Mouse (Mus musculus) adrenal gland, postnatal 25 days (tissue): Measurements from ENCODE around the gene Zeb2. TPM values are rescaled to one million over a fixed set of nuclear protein-coding genes. Genes with fewer than 3 reads are reported as not detected.
"Not testable (repeated sequence)": the region's sequence is repeated elsewhere in the genome, so short reads cannot be mapped to it uniquely, and the experiment has no call there.

Experiments used
- DNase-seq: peaks from one replicate; pipeline ENCODE4 v3.0.0; 2021; ENCODE audit warnings: mixed read lengths
- total RNA-seq: library from RNA; stranded (reverse); gene quantifications from 2 replicates; pipeline ENCODE4 v1.2.3, GENCODE M21; 2021

The Zeb2 gene
- total RNA-seq, 1 experiment from 2014 or later: 221 TPM

DNA sequence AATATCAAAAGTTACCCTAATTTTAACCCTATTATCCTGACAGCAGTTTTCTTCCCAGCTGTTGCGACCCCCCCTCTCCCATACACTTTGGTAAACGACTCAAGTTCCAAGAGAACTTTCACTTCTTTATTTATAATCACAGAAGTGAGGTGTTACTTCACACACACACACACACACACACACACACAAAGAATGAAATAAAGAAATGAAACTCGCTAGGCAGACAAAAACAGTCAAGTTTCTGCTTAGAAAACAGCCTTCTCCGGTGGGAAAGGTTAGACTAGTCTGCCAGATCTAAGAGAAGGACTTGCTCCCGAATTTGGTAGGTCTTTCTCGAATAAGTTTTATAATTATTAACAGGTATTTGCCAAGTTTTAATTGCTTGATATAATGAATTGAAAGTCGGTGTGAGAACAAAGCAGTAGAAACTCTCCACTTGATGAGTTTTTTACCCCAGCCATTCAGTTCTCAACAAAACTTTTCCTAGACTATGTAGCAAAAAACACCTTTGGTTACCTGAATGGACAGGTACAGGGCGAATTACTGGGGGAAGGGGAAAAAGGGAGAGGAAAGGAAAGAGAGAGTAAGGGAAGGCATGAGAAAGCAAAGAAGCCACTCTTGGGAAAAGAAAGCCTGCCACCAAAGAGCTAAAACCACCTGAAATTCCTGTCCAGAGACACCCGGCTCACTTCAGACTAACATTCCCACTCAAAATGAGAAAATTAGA lies 5.0 kb downstream of the Zeb2 start:
- no peak for DNase-seq

DNA sequence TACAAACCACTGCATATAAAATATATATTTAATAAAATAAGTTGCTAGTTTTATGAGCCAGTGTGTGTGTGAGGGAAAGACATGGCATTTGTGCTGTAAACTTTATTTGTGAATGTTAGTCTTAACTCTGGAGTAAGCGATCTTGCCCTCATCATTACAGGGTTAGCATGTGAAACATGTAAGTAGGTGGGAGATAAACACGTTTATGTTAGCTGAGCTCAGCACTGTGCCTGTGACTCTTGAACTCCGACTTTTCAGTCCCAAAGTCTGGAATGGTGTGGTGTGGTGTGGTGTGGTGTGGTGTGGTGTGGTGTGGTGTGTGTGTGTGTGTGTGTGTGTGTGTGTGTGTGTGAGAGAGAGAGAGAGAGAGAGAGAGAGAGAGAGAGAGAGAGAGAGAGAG lies 5.6 kb downstream of the Zeb2 start:
- DNase-seq: not testable (repeated sequence)

DNA sequence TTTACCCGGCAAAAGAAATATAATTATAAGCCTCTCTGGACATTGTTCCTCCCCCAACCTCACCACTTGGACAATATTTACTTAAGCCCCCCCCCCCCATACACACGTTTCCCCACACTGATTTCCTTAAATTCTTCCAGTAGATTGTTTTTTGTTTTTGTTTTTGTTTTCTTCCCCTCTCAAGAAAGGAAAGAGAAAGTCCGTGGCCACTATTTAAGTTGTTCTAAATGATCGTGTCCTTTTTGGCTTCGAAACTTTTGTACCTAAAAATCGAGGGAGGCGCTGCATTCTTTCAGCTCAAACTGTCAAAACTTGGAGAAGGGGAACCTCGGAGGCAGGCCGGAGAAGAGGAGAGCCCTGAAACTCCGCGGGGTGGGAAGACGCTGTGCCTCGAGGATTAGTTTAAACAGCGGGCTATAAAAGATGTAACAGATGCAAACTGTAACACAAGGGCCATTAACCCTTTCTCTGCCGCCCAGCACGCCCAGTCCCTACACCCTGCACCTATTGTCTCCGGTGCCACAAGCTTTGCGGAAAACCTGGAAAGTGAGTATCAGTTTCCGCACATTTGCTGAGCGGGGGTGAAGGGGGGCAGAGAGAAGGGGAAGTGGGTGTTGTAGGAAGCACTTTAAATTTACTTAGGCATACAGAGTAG lies 6.3 kb downstream of the Zeb2 start:
- peak; percentile 47 for DNase-seq

DNA sequence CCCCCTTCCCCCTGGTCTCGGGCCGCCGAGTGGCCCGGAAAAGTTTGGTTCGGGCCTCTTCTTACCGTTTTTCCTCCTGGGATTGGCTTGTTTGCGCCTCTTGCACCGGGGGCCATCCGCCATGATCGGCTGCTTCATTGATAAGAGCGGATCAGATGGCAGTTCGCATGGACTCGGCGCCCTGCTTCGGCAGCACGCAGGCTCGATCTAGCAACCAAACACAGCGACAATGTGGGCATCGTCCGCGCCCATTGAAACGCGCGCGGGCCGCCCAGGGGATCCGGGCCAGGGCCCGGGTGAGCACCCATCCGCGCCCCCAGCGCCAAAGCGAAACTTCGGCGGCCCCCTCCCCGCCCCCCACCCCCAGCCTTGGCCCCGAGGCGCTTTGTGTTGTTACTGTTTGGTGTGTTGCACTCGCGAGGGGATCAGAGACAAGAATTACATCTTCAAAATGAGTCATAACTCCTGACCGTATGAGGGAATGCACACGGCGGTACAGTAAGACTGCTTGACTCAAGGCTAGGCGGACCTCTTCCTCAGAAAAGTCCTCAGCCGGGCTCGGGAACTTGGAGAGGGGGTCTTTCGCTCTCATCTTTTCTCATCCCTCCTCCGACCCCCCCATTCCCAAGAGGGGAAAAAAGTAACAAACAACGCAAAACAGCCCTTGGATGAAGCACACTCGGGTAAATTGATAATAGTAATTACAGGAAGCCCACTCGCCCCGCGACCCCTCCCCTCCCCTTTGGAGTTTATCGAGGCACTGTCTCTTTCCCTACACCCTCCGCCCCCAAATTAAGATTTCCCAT lies 7.0 kb downstream of the Zeb2 start:
- peak; percentile 56 for DNase-seq

DNA sequence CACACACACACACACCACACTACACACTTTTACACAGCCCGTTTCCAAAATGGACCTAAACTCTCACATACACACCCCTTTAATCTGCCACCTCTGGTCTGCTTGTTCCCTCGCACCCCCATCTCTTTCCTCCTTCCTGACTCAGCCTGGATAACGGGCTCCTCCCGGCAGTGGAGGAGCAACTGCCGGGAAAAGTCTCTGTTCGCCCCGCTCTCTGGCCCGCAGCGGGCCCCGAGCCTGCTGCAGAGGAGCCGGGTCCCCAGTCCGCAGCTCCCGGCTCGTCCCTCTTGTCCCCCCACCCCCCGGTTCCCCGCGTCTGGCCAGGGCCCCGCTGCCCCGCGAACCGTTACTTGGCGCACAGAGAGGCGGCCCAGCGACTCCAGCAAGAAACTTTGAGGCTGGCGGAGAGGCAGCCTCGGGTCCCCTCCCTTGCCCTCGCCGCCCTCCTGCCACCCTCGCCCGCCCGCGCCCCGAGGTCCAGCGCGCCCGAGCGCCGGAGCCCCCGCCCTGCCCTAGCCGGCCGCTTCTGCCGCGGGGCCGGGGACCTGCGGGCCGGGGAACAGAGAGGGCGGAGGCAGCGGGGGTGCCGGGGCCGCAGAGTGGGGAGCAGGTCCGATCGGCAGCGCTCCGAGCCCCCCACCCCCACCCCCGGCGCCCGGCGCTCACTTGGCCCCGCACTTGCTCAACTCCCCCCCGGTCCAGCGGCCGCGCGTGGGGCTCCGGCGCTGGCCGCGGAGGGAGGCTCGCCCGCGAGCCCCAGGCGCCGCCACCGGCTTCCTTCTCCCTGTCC lies 7.8 kb downstream of the Zeb2 start:
- peak; percentile 35 for DNase-seq

DNA sequence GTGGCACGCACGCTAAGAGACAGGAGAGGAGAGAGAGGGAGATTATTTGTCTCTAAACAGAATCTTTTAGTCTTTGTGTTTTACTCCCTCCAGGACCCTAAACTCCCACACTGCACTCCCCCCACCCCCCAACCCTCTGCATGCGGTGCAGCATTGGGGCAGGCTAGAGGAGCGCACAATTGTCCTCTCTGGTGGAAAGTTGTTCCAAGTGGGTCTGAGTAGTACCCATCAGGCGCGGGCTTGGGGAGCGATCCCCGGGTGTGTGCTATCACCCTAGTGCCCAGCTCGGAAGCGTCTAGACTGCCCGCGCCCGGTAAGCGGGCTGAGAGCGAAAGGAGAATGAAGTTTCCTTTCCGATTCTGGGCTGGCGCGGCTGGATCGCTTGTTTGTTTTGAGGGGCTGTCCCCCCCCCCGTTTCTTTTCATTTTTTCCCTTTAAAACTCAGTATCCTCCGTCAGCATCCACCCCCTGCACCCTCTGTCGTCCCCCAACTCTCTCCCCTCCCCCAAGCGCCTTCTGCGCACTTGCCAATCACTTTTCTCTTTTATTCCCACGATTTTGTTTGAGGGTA lies 8.6 kb downstream of the Zeb2 start:
- DNase-seq: peak; percentile 65

DNA sequence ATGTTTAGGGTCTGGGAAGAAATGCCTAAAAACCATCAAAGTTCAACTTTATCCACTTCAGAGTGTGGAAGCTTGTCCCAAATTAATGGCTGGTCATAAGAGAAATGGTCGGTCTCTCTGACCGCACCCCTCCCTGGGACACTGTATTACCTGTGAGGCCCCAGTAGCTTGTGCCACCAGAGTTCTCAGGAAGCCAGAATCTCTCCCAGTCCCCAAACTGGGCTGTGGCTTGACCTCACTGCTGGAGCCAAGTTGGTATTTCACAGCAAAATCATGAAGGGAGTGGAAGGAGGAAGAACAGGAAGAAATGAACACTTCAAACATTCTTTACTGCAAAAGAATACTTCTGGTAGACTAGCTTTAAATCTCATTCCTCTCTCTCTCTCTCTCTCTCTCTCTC lies 9.6 kb downstream of the Zeb2 start:
- no peak for DNase-seq

DNA sequence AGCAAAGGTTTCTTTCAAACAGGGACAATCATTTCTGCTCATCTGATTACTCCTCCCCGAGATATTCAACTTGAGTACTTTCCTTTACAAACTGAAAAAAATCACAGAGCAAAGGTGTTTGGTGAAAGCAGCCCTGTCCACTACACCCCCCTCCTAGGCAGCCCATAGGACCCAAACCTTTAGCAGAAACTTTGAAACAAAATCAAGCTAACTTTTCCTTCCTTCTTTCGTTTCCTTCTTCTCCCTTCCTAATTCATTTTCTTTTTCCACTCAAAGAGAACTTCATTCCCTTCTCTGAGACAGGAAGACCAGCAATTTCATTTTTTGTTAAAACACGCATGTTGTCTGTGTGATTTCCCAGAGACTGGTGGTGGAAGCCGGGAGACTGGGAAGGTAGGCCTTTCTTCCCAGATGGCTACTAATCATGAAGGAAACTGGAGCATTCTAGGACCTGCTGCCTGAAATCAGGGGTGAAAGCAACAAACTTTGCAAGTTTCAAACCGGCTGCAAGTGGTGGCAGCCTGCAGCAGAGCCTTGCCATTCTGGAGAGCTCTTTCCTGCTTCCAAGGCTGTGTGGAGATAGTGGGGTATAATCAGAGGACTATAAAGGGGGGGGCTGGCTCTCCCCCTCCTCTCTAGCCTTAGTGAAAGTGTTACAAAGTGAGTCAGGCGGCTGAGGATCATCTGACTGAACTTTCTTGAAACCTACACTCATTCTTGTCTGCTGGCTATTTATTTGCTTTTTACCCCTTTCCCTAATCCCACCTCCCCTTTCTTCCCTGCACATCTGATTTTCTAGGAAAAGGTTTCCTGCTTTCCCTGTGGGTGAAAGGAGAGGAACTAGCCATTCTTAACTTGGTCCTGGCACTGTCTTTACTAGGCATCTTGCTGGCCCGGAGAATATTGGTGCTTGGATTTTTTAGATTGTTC lies 11.0 kb downstream of the Zeb2 start:
- DNase-seq: no peak

DNA sequence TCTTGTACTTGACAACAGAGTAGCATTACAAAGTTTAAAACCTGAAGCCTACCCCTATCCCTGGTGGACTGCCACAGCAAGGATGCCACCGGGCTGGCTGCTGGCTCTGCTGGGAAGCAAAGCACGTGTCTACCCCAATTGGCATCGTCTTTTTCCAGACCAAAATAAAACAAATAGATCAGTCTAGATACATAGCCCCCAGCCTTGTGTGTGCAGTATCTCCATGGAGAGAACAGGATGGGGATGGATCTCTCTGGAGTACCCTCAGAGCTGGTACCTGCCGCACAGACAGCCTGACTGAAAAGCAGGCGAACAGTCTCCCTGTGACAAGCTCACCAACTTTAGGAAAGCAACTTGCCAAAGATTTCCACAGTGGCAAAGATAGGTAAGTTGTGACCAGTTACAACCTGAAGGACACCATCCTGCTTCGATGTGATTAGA lies 11.9 kb downstream of the Zeb2 start:
- no peak for DNase-seq

DNA sequence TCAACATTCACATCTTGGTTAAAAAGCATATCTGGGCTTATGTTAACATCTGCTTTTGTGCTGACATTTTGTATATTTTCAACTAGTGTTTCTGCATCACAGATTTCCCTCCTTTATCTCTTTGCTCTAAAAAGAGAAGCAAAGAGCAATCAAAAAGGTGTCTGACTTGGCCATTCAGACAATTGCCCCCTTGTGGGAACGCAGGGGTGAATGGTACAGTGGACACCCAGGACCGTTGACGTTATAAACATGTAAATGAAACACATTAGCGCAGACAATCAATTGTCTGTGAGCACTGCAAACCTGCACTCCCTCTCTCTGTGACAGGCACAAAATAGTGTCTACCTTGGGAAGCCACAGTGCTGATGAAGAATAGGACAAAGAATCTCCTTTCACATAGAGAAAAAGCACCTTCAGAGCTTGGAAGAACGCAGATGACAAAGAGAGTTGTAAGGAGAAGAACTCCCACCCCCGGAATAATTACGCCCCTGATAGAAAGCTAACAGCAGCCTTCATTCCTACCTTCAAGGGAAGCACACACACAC lies 12.6 kb downstream of the Zeb2 start:
- DNase-seq: no peak

DNA sequence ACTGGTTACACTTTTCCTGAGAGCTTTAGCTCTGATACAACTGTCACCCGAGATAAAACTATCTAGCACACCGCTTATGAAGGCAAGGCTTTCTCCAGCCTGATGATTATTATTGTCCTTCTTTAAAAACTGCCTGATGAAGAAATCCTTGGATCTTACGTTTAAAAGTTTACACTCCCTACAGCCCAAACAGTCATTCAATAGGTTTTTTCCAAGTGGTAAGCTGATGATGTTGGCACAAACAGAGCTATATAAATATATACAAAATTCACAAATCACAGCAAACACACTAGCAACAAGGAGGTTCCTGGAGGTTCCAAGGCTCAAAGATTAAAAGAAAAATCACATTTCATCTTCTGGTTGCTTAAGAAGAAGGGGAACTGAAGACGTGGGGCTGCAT lies 13.1 kb downstream of the Zeb2 start:
- no peak for DNase-seq

DNA sequence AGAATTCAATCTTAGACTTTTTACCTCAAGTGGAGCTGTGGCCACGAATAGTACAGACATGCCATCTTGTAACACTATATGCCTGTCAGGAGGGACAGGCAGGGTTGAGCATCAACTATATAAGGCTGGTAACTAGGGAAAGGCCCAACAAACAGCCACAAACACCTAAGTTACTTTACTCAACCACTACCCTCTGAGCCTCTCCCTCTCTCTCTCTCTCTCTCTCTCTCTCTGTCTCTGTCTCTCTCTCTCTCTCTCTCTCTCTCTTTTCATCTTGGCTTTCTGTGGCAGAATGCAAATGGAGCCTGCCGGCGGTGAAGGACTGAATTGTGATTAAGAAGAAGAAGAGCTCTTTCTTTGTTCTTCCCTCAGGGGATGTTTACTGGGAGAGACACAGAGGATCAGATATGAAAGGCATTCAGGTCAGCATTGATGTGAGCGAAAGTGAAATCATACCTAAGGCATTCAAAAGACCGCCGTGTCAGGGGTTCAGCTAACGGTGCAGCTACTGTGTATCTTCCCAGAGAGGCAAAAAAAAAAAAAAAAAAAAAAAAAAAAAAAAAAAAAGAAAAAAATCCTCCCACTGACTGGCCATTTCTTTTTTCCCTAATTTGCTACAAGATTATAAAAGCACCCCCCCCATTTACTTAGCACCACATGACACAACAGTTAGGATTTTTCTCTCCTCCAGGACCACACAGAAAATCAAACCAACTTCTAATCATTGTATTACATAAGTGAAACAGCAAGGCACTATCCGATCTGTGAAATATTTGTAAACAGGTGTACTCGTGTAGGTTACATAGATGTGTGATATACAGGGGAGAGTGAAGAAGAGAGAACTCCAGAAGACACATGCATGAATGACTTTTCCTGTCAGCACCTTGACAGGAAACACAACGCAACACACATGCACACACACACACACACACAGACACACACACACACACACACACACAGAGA lies 13.9 kb downstream of the Zeb2 start:
- DNase-seq: no peak

DNA sequence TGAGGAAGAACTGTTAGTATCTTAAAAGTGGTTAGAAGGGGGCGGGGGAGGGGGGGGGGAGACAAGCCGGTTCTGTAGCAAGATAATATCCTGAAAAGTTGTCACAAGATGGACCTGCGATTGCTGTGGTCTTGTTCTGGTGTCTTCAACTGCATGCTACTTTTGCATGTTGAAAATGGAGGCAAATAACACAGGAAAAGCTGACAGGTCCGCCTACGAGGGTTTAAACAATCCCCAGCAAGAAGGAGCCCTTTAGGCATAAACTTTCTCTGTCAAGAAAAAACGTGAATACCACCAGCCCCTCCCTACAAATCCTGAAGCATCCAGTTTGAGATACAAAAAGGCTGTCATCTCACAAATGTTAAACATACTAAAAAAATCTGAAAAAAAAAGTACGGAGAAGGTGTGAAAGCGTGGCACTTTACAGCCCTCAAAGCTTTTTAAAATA lies 15.0 kb downstream of the Zeb2 start:
- DNase-seq: no peak

DNA sequence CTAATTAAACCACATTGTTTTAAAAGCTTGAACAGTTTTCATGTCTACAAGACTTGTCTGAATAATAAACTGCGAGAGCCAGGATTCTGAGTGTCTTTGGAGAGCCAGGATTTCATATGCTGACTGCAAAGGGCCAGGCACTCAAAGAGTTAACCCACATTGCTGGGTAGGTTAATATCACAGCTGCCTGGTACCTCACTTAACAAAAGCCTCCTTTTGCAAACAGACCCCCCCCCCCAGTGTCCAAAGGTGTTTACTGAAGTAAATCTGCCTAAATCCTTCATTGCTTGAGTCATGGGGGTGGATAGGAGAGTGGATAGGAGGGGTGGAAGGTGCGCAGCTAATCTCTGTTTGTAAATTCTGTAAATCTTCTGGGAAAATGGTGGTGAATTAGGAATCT lies 15.6 kb downstream of the Zeb2 start:
- DNase-seq: no peak

DNA sequence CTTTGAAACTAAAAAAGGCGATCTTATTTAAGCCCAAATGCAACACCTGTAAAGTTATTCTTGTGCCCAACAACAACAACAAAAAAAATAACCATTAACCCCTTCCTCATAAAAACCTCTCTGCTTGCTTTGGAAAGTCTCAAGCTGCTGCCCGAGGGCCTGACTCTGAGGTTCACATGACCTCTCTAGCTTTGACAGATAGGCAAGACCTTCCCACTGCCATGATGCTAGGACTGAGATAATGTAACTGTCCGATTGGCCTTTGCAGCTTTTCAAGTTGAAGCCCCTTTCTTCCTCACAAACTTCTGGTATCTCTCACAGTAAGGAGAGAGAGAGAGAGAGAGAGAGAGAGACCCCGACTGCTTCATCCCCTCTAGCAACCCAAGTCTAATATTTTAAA lies 16.2 kb downstream of the Zeb2 start:
- DNase-seq: no peak

DNA sequence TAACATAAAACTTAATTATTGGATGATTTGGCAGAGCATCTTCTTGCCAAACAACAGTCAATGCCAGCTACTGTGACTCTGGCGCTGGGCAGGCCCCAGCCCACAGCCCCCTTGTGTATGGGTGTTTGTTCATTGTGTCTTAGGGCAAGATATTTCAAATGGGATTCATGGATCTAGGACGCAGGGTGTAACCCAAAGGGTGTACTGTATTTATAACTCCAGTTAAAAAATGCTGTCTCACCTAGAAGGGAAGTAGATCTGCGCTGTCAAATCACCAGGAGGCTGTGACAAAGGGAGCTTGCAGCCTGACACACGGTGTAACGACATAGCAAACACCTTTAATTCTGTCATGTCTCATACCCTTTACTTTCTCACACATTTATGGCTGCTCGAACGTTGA lies 16.6 kb downstream of the Zeb2 start:
- no peak for DNase-seq

DNA sequence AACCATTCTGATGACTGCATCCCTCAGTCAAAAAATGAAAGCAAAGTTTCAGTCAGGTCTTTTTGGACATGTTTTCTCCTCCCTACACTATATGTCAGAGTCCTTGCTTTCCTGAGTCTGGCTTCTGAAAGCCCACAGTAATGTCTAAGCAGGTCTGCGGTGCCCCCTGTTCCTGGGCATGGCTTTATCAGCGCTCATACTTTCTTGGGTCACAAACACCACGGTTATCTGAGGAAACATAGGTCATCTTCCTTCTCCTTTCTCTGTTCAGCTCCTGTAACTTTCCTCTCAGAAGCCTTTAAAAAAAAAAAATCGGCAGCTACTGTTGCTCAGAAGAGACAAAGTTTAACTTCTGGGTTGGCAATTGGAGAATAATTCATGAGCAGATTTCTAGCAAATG lies 17.2 kb downstream of the Zeb2 start:
- DNase-seq: no peak

DNA sequence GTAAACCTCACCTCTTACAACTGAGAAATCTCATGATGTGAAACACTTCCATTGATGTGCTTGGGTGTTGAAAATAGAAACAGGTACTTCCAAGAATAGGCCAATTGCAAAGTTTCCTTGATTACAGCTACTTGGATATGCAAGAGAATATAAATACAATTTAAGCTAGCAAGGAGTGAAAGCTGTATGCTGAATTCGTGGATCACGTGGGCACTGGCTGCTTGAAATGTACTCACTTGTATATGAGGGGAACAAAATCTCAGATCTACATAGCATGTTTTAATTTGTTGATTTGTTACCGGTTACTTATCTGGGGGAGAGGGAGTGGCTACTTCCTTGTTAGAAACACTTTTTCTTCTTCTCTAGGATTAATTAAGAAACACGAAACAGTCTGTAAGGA lies 18.1 kb downstream of the Zeb2 start:
- DNase-seq: no peak

DNA sequence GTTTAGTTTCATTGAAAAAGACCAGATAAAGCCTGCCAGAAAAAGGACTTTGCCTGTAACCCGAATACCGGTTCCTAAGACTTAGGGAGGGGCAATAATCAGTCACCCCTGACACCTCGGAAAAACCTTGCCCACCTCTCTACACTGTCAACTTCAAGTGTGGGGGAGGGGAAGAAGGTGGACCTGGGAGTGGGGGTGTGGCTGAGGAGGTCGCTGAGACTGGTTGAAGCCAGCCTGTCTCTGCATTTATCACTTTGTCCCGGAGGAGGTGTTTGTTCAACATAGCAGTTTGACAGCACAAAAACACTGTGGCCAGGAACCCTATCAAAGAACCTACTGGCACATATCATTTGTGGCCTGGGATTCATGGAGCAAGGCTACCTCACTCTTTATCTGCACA lies 19.2 kb downstream of the Zeb2 start:
- DNase-seq: no peak
